Comparison of ENCODE assay signal across 18 mouse cellular contexts in genomic region chr1:96346465-96347002, GRCm38 (mm10).
A peak's percentile ranks its signal among the peaks of the same experiment; 100 is the strongest.
DNase-seq lines count a peak whose midpoint lies in the region; ATAC-seq lines count a peak whose summit lies in the region.
"Had no signal": no experiment of that assay in that cellular context is flagged by ENCODE, and none has a peak within 500 bp of the region (broad histone marks: within the 10 kb centered on the region; RNA-seq: fewer than 3 reads in every experiment).

No protein-coding gene starts in this region.

- H3K9ac ChIP-seq in hindbrain, embryonic 13.5 days: no peak overlapping the region
- H3K9ac ChIP-seq in midbrain, embryonic 15.5 days: no peak overlapping the region
- H3K9ac ChIP-seq: embryonic facial prominence, embryonic 15.5 days; kidney, embryonic 15.5 days; lung, embryonic 14.5 days had no signal

- no peak overlapping the region for H3K27ac ChIP-seq in hindbrain, embryonic 13.5 days
- H3K27ac ChIP-seq in midbrain, embryonic 15.5 days: no peak overlapping the region
- H3K27ac ChIP-seq: embryonic facial prominence, embryonic 15.5 days; kidney, embryonic 15.5 days; stomach, postnatal 0 days had no signal

- peak; percentile 90 for ATAC-seq in hindbrain, embryonic 13.5 days (ENCODE audit: low FRiP score)
- ATAC-seq in midbrain, embryonic 15.5 days (replicated peaks): peak; percentile 89
- ATAC-seq: inflammation-experienced regulatory T-cells, adult 6 months had no signal

- H3K4me2 ChIP-seq in hindbrain, embryonic 13.5 days: no peak overlapping the region
- no peak overlapping the region for H3K4me2 ChIP-seq in midbrain, embryonic 15.5 days
- H3K4me2 ChIP-seq: embryonic facial prominence, embryonic 15.5 days; kidney, embryonic 15.5 days; lung, embryonic 14.5 days had no signal

- DNase-seq in Muller cell, postnatal 12 days (ENCODE audit: inconsistent ontology term): peak; percentile 64
- peak; percentile 26 for DNase-seq in brain, embryonic 18.5 days (ENCODE audit: low read depth, low spot score)
- no peak for DNase-seq in kidney, postnatal 25 days
- DNase-seq in ovary, postnatal 14 days (ENCODE audit: low spot score): no peak
- DNase-seq in layer of hippocampus, adult 18-20 months (ENCODE audit: low spot score in 2 of 2): no peak
- DNase-seq: cerebellum, postnatal 10 days; embryo, embryonic 11 days; gastrocnemius, postnatal 10 days; heart, postnatal 10 days; layer of hippocampus, postnatal 36 days; liver; lung, embryonic 14.5 days had no signal

- H3K4me3 ChIP-seq in hindbrain, embryonic 13.5 days: no peak overlapping the region
- no peak overlapping the region for H3K4me3 ChIP-seq in midbrain, embryonic 15.5 days
- H3K4me3 ChIP-seq: embryonic facial prominence, embryonic 15.5 days; kidney, embryonic 15.5 days had no signal

- no peaks in the 10 kb centered on the region for H3K9me3 ChIP-seq in hindbrain, embryonic 13.5 days
- H3K9me3 ChIP-seq in midbrain, embryonic 15.5 days: no peaks in the 10 kb centered on the region
- H3K9me3 ChIP-seq: embryonic facial prominence, embryonic 15.5 days; kidney, embryonic 15.5 days had no signal

- H3K36me3 ChIP-seq in hindbrain, embryonic 13.5 days: no peaks in the 10 kb centered on the region
- H3K36me3 ChIP-seq in midbrain, embryonic 15.5 days (replicated peaks): no peaks in the 10 kb centered on the region
- H3K36me3 ChIP-seq: embryonic facial prominence, embryonic 15.5 days; kidney, embryonic 15.5 days had no signal

- 45% methylated on average over 5 of the region's 5 CpGs for WGBS in hindbrain, embryonic 13.5 days
- 44% methylated on average over 5 of the region's 5 CpGs for WGBS in midbrain, embryonic 15.5 days

- no peaks in the 10 kb centered on the region for H3K4me1 ChIP-seq in hindbrain, embryonic 13.5 days (replicated peaks)
- 0 out of 2 replicates have a peak, but pooled peaks cover 3% of the 10 kb centered on the region for H3K4me1 ChIP-seq in midbrain, embryonic 15.5 days
- H3K4me1 ChIP-seq: embryonic facial prominence, embryonic 15.5 days; kidney, embryonic 15.5 days had no signal

- no peaks in the 10 kb centered on the region for H3K27me3 ChIP-seq in hindbrain, embryonic 13.5 days
- H3K27me3 ChIP-seq in midbrain, embryonic 15.5 days (replicated peaks): no peaks in the 10 kb centered on the region
- H3K27me3 ChIP-seq: embryonic facial prominence, embryonic 15.5 days; kidney, embryonic 15.5 days had no signal

Comparison
In these comparisons a context has a peak if more than half of its experiments do, and no peak if none do; other contexts are left out.
1. DNase-seq: peak in Muller cell, postnatal 12 days (single experiment) and brain, embryonic 18.5 days (single experiment); none in kidney, postnatal 25 days (0 of 2), ovary, postnatal 14 days (single experiment) and layer of hippocampus, adult 18-20 months (0 of 2).